Mouse (Mus musculus) G1E (cell line): ENCODE measurements around the gene Snap91. TPM values are rescaled to one million over a fixed set of nuclear protein-coding genes. Genes with fewer than 3 reads are reported as not detected.

Source experiments
- ATAC-seq: 2 replicates; pipeline ENCODE4 v1.8.0; 2016; ENCODE audit warnings: mild to moderate bottlenecking; ENCODE audit not compliant: insufficient number of reproducible peaks, poor library complexity, low FRiP score, severe bottlenecking; ENCODE audit errors: extremely low read depth
- DNase-seq: peaks from one replicate; pipeline ENCODE4 v3.0.0; 2012; ENCODE audit warnings: low spot score
- H3K27me3 ChIP-seq: 2 replicates; pipeline ENCODE4 v1.6.1; 2012; ENCODE audit warnings: mild to moderate bottlenecking, low read length, inconsistent platforms; ENCODE audit not compliant: insufficient read depth
- H3K36me3 ChIP-seq: replicated peaks from 2 replicates; pipeline ENCODE3; 2012; ENCODE audit warnings: mild to moderate bottlenecking, inconsistent platforms
- H3K4me1 ChIP-seq: 2 replicates; pipeline ENCODE4 v1.6.1; 2012; ENCODE audit warnings: low read depth, low read length, inconsistent platforms, mixed read lengths; ENCODE audit not compliant: insufficient read depth
- H3K4me3 ChIP-seq: 2 replicates; pipeline ENCODE4 v1.5.1; 2012; ENCODE audit warnings: low read depth, mild to moderate bottlenecking, inconsistent platforms, low read length, moderate library complexity, mixed read lengths
- H3K9me3 ChIP-seq: replicated peaks from 2 replicates; pipeline ENCODE4 v1.6.1; 2012; ENCODE audit warnings: inconsistent platforms
- CTCF ChIP-seq: IDR thresholded peaks from 2 replicates; pipeline ENCODE4 v1.5.1; 2012; ENCODE audit warnings: low read depth, low read length, inconsistent platforms, mixed read lengths
- GATA1 ChIP-seq: IDR thresholded peaks from 2 replicates; pipeline ENCODE4 v1.6.1; 2012; ENCODE audit warnings: borderline replicate concordance, low read length, inconsistent platforms, mixed read lengths
- GATA2 ChIP-seq: IDR thresholded peaks from 2 replicates; pipeline ENCODE4 v1.6.1; 2012; ENCODE audit warnings: low read depth, low read length, inconsistent platforms, borderline replicate concordance
- POLR2AphosphoS5 ChIP-seq: IDR thresholded peaks from 2 replicates; pipeline ENCODE4 v1.6.1; 2012; ENCODE audit warnings: low read depth, low read length, inconsistent platforms; ENCODE audit not compliant: insufficient replicate concordance
- TAL1 ChIP-seq: conservative IDR thresholded peaks from 2 replicates; pipeline ENCODE4 v1.6.1; 2012; ENCODE audit warnings: low read depth, low read length, inconsistent platforms, mixed read lengths
- polyA plus RNA-seq: library from polyadenylated mRNA; stranded (reverse); fragments of >175 nt; gene quantifications from 2 replicates; pipeline ENCODE4 v1.2.3, GENCODE M21; 2012
- total RNA-seq, 2 experiments: library from RNA; stranded (forward) in 1 of 2; stranded (reverse) in 1 of 2; fragments of 200-1000 nt in 1 of 2; fragments of >200 nt in 1 of 2; fragmentation: Nextera tagmentation in 1 of 2; gene quantifications; 2 replicates each; pipeline ENCODE4 v1.2.3; 2014 to 2017

Gene Snap91
- total and polyA plus RNA-seq, 3 experiments = 0.05 TPM; not detected in 2

GRCm38 (mm10) chr9:86725066-86725465 is 155.4 kb downstream of the Snap91 start:
- DNase-seq (no peak), ATAC-seq (no peak)
- Histone ChIP-seq H3K9me3 (no peaks in the 10 kb centered on the region), H3K27me3 (no peaks in the 10 kb centered on the region), H3K36me3 (no peaks in the 10 kb centered on the region), H3K4me1 (no peaks in the 10 kb centered on the region), H3K4me3 (no peak overlapping the region)
- TF ChIP-seq TAL1 (no peak), POLR2AphosphoS5 (no peak)

- H3K27me3 ChIP-seq = peaks cover 2% of the 10 kb centered on the region; the same call in 1 of the 2 replicates
- no peaks in the 10 kb centered on the region for H3K4me1 ChIP-seq
- TF ChIP-seq TAL1 = no peak
- no peak for TF ChIP-seq GATA2
- no peaks in the 10 kb centered on the region for H3K36me3 ChIP-seq
- no peaks in the 10 kb centered on the region for H3K9me3 ChIP-seq
- no peak for ATAC-seq
- DNase-seq = no peak
- no peak overlapping the region for H3K4me3 ChIP-seq
Observed at GRCm38 (mm10) chr9:86720794-86721193, 159.7 kb downstream of the Snap91 start.

DNA sequence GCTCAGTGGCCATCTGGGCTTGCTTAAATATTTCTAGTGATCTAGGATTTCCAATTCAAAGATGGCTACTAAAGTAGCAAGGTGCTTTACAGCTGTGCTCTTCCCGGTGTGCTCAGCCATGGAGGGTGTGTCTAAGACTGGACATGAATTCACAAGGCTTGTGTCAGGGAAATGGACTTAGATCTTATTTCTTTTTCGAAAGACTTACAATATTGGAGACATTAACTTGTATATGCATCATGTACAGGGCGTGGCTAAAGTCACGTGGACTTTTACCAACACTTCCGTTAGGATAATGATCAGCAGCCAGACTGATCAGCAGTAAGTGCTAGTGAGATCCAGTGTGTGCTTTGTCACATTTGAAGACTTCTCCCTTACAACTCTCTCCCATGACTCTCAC is 160.2 kb downstream of the Snap91 start:
- H3K4me1 ChIP-seq = no peaks in the 10 kb centered on the region
- H3K9me3 ChIP-seq = no peaks in the 10 kb centered on the region
- no peaks in the 10 kb centered on the region for H3K36me3 ChIP-seq
- DNase-seq (no peak), ATAC-seq (no peak)
- H3K4me3 ChIP-seq = no peak overlapping the region
- H3K27me3 ChIP-seq = peaks cover 2% of the 10 kb centered on the region; the same call in 1 of the 2 replicates
- TF ChIP-seq TAL1 = no peak

- TF ChIP-seq CTCF (no peak), POLR2AphosphoS5 (no peak), TAL1 (no peak), GATA1 (no peak), GATA2 (no peak)
- peaks cover 2% of the 10 kb centered on the region; the same call in 1 of the 2 replicates for H3K27me3 ChIP-seq
- H3K4me3 ChIP-seq = no peak overlapping the region
- H3K36me3 ChIP-seq = no peaks in the 10 kb centered on the region
- no peaks in the 10 kb centered on the region for H3K9me3 ChIP-seq
- ATAC-seq = no peak
- DNase-seq = no peak
- H3K4me1 ChIP-seq = no peaks in the 10 kb centered on the region
Observed at GRCm38 (mm10) chr9:86717119-86717518, 163.3 kb downstream of the Snap91 start.

DNA sequence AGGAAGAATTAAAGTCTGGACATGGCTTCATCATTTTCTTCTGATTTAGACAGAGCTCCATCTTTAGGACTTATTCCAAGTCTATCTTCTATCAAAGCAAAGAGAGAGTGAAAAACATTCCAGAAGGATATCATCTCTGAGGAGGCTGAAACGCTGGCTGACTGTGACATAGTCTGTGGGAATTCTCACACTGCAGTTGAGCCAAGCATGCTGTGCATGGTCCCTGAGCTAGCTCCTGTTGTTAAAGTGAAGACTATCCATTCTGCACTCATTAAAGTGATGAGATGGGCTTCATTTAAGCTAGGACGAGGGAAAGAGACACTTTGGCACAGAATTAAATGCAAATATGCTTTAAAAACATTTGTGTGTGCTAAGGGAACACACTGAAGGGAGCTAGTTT is 163.9 kb downstream of the Snap91 start:
- ATAC-seq = no peak
- TF ChIP-seq CTCF = no peak
- Histone ChIP-seq H3K9me3 (no peaks in the 10 kb centered on the region), H3K36me3 (no peaks in the 10 kb centered on the region), H3K4me1 (no peaks in the 10 kb centered on the region), H3K4me3 (no peak overlapping the region), H3K27me3 (peaks cover 2% of the 10 kb centered on the region; the same call in 1 of the 2 replicates)
- DNase-seq = no peak

Other genes with a start within 250 kb of the Snap91 start
- gene Me1, start 184.7 kb downstream of the Snap91 start, total RNA-seq (2014; fragmentation: Nextera tagmentation) = 3.1 and 8.5 TPM in 2 replicates
- 2.1 and 2.7 TPM in 2 replicates for gene Me1, start 184.7 kb downstream of the Snap91 start, total RNA-seq (2017)
- gene Me1, start 184.7 kb downstream of the Snap91 start, polyA plus RNA-seq = 1.6 and 1.7 TPM in 2 replicates
- not detected in 2 replicates for gene Prss35, start 137.0 kb downstream of the Snap91 start, total RNA-seq (2014; fragmentation: Nextera tagmentation)
- 0.06 and 0.16 TPM in 2 replicates for gene Prss35, start 137.0 kb downstream of the Snap91 start, total RNA-seq (2017)
- gene Prss35, start 137.0 kb downstream of the Snap91 start, polyA plus RNA-seq = not detected in 2 replicates
- not detected in 2 replicates for gene Ripply2, start 134.9 kb upstream of the Snap91 start, total RNA-seq (2014; fragmentation: Nextera tagmentation)
- not detected in 2 replicates for gene Ripply2, start 134.9 kb upstream of the Snap91 start, total RNA-seq (2017)
- gene Ripply2, start 134.9 kb upstream of the Snap91 start, polyA plus RNA-seq = not detected in 2 replicates
- gene Cyb5r4, start 141.4 kb upstream of the Snap91 start, total RNA-seq (2014; fragmentation: Nextera tagmentation) = 47.0 and 51.4 TPM in 2 replicates
- 95.9 and 116 TPM in 2 replicates for gene Cyb5r4, start 141.4 kb upstream of the Snap91 start, total RNA-seq (2017)
- gene Cyb5r4, start 141.4 kb upstream of the Snap91 start, polyA plus RNA-seq = 11.9 and 13.8 TPM in 2 replicates